Mouse (Mus musculus) granulocyte monocyte progenitor cell, adult 5-6 weeks (primary cell): ENCODE measurements around the gene Pla2g16. TPM values are rescaled to one million over a fixed set of nuclear protein-coding genes. Genes with fewer than 3 reads are reported as not detected.

Experiments used
- ATAC-seq: replicated peaks from 2 replicates; pipeline ENCODE4 v1.8.0; 2016; ENCODE audit warnings: mild to moderate bottlenecking, moderate TSS enrichment, inconsistent platforms; ENCODE audit not compliant: poor library complexity, severe bottlenecking
- total RNA-seq, 2 experiments: library from RNA; stranded (forward) in 1 of 2; stranded (reverse) in 1 of 2; fragments of 200-712, 200-1000 nt in 1 of 2; fragments of >200 nt in 1 of 2; fragmentation: Nextera tagmentation in 1 of 2; gene quantifications; 2 replicates each; pipeline ENCODE4 v1.2.3; 2014 to 2017

The Pla2g16 gene
- total RNA-seq, 2 experiments from 2014 or later = 5.9 to 8.4 TPM

DNA sequence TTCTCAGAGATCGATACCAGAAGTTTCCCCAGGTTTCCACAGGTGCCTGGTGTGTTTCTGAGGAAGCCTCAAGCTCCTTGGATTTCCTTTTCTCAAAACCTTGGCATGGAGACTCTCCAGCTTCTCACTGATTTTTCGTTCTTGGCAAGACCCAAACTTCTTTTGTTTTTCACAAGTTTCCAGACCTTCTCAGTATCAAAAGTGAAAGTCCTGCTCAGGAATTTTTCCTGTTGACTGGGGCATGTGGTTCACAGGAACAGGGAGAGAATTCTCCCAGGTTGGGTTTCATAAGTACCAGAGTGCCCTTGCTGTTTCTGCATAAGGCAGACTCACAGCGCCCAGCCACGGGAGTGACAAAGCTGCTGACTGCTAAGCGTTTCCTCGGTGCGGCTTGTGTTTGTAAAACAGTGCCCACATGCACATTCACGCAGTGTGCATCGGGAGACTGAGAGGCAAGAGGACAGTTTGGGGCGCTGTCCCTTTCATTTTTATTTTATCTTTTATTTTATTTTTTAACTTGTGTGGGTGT is 5.4 kb downstream of the Pla2g16 start:
- ATAC-seq = no peak

DNA sequence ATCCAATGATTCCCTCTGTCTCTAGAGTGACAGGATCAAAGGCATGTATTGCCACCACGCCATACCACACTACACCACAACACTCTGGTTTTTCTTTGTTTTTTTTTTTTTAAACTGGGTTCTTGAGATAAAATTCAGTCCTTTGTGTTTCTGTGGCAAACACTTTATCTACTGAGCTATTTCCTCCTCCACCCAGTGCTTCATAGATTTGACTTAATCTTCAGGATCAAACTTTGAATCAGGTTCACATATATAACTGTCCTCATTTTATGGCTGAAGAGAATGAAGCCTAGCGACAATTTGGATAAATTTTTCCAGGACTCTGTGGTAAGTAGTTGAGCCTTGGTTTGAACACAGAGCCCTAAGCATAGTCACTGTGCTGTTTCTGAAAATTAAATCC is 6.4 kb downstream of the Pla2g16 start:
- no peak for ATAC-seq

DNA sequence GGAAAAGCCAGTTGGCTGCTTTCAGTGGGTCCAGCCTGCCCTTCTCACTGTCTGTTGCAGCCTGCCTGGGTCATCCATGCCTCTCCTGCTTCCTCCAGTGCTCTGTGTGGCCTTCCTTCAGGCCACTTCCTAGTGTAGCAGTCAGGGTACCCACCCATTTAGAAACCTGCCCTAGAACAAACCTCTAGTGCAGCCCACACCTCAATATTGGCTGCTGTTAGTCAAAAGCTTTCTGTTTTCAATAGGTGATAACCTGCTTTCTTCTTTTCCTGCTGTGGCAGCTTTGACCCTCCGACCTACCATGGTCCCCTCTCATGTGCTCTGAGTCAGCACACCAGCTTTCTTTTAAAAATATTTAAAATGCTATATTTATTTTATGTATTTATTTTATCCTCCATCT is 7.2 kb downstream of the Pla2g16 start:
- ATAC-seq = no peak

DNA sequence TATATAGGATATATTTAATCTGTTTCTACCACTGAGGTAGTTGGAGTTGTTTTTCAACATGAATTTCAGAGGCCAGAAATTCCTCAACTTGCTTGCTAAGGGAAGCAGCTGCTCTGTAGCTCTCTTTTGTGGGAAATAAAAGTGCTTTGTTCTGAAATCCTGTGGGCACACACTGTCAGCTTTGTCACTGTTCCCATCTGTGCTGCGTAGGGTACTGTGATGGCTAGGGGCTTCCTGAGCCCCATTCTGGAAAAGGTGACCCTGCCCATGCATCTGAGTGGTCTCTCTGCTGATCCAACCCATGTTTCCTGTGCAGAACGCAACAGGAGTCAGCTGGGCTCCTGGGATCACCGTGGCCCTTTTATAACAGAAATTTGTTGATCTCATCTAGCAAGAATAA is 9.6 kb downstream of the Pla2g16 start:
- no peak for ATAC-seq

DNA sequence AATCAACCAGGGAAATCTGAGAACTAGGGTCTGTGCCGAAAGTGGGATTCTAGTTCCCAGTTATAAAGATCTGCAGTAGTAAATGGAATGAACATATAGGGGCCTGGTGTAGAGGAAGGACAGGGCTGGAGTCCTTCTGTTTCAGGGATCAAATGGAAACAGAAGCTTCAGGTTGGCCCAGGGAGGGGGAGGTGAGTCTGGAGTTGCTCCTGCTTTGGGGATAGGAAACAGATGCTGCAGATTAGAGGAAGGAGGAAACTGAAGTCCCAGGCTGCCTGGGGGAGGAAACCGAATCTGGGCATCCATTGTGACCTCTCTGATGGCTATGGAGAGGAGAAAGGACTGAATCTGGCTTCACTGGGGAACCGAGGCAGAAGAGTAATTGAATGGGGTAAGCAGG is 11.1 kb downstream of the Pla2g16 start:
- ATAC-seq = no peak

DNA sequence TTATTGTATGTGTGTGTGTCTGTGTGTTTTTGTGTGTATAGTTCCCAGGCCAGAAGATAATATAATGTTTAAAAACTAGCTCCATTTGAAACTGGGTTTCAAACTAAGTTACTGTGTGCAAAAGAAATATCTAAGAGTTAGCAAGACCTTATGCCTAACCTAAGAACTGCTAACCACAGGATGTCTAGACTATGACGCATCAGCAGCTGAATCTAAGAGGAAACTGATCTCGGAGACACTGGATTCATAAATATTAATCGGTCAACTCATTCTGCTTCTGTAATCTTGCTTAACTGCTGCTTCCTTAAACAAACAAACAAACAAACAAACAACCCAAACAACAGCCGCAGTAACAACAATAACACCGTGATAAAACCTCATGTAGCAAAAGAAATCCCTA is 12.4 kb downstream of the Pla2g16 start:
- no peak for ATAC-seq

DNA sequence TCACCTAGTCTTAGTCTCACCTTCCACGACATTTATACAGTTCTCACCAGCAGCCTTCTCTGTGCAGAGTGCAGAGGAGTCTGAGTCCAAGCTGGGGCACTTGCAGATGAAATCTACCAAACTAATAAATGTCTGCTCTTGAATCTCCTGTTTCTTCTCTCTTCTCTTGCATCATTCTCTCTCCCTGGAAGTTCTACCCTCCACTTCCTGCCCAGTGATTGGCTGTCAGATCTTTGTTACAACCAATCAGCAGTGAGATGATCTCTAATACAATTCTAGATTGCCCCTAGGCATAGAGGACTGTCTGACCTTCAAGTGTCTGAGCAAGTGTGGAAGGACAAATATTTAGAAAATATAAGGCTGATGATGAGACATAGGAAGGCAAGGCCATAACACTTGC is 18.9 kb downstream of the Pla2g16 start:
- ATAC-seq = no peak

DNA sequence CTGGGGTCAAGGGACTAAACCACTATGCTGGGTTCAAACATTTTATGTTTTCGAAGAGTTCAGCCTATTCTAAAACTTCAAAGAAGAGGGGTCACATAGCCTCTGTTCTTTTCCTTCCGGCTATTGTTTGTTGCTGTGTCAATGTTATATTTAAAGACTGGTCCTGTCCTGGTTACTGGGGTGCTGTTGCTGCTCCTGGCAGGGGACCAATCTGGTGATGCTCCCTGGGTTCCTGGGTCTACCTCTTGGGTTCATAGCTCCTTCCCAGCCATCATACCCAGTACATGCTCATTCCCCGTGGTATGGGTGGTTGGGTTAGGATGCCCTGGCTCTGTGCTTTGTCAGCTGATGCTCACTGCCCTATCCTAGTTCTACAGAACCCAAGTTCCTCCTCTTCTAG is 20.5 kb downstream of the Pla2g16 start:
- no peak for ATAC-seq

DNA sequence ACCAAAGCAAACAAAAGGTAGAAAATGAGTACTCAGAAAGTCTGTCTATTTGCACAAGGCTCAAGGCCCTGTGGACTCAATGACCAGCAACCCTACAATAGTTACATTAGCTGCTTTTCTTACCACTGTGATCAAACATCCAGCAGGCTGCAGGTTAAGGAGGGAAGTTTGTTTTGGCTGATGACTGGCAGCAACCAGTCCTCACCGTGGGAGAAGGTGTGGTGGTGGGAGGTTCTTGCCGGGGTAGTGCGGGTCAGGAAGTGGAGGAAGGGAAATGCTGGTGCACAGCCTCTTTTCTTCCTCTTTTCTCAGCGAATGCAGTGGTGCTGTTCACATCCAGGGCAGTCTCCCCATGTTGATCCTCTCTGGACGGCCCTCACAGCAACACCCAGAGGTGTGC is 23.8 kb downstream of the Pla2g16 start:
- ATAC-seq = peak; percentile 69

DNA sequence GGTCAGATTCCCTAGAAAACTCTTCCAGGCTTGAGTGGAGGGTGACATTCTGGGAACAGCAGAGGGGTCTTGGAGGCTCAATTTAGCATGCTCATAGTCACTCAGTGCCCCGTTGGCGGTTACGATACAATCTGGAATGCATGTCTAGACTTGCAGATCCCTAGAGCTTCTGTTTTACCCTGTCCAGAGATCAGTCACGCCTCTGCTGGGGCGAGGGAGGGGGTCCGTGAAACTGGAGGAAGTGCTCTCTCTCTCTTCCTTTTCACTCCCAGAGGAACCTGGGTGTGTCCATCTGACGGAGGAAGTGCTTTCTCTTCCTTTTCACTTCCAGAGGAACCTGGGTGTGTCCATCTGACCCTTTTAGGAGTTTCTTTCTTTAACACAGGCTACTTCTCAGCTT is 25.8 kb downstream of the Pla2g16 start:
- ATAC-seq = no peak

DNA sequence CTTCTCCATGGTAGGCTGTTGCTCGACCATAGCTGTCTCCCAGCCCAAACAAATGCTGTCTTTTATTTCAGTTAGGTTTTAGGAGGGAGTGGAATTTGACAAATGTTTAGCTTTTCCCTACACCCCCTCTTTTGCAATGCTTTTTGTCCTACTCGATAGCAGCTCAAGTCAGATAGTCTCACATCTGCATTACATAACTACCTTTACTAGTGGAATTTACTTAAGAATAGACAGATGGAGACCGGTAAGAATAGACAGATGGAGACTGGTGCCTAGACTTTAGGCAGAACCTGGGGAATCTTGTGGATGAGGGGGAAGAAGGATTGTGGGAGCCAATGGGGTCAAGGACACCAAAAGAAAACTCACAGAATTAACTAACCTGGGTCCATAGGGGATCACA is 26.3 kb downstream of the Pla2g16 start:
- no peak for ATAC-seq

DNA sequence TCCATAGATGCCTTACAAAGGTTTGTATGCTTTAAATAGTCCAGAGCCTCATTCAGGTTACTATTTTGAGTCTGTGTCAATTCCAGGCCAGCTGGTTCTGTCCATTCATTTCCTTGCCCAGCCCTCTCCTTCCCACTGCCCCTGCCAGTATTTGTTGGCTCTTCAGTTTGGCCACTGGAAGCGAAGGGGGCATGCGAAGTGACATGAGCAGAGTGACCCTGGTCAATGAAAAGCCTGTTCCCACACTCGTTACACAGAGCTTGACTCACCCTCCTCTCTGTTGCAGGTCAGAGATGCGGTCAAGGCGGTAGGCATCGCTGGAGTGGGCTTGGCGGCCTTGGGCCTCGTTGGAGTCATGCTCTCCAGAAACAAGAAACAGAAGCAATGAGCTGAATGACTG is 28.0 kb downstream of the Pla2g16 start:
- no peak for ATAC-seq

DNA sequence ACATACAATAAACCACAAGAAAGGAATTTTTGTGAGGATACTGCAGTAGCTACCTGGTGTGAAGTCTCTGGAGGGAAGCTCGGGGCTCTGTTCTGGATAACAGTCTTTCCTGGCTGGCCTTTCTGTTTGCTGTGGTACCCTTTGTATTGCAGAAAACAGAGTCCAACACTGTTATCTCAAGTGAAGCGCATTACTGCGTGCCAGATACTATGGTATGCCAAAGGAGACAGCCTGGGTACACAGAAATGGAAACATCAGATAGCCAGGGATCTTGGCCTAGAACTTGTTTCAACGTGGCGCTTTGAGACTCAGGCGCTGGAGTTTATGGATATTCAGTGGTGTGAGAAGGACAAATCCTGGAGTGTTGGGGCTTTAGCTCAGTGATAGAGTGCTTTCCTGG is 28.5 kb downstream of the Pla2g16 start:
- ATAC-seq = no peak

DNA sequence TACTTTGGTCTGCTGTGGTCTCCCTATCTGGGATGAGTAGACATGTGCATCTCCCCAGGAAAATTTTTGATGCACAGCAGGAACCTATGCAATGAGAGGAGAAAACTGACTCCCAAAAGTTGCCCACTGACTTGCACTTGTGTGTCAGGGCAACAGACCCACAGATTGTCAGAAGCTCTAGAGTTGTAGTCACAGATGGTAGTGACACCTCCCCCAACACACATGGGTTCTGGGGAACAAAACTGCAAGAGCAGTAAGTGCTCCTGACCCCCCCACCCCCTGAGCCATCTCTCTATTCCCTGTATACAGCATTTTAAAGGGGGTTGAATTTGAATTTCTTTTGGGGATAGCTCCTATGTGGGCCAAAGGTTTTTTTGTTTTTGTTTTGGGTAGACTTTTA is 33.5 kb downstream of the Pla2g16 start:
- no peak for ATAC-seq

DNA sequence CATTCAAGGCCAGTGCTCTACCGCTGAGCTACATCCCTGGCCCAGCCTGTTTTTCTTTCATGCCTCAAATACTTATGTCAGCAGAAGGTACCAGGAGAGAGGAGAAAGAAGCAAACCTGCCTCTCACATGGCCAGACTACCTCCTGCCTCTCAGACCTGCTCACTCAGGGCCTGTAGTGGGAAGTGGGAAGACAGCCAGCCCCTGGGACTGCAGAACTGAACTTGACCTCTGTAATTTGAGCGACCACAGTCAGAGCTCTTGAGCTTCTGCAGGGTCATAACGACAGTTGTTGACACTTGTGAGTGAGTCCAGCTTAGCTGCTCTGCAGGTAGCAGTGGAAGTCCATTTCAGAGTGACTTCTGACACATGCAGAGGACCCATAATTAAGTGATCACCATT is 34.8 kb downstream of the Pla2g16 start:
- ATAC-seq = no peak

DNA sequence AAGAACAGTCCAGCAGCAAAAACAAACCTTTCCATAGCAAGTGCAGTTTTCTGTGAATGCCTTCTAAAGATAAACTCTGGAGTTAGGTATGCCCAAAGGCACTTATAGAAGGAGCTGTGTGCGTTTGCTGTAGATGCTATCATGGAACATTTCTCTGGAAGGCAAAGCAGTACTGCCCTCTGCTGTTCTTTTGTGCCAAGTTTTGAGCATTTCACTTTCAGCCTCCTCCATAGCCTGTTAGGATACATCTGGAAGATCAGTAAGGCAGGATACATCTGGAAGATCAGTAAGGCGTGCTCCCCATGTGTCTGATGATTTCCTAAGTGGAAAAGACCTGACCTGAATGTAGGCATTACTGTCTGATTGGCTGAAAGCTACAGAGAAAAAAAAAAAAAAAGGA is 38.3 kb downstream of the Pla2g16 start:
- ATAC-seq = no peak

DNA sequence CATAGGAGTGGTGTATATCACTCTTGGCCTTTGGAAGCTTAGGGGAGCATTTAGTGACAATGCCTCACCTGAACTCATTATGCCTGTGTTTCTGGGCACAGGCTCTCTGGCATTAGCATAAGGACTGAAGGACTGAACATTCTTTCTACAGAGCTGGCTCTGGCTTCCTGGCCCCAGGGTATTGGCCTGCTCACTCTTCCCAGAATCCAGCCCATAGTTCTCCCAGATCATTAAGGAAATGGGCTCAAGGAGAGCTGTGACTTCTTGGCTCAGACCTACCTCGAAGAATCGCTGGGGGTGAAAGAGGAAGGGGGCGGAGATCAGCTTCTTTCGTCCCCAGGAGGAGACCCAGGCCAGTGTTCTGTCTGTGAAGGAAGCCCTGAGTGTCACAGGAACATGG is 41.2 kb downstream of the Pla2g16 start:
- no peak for ATAC-seq

DNA sequence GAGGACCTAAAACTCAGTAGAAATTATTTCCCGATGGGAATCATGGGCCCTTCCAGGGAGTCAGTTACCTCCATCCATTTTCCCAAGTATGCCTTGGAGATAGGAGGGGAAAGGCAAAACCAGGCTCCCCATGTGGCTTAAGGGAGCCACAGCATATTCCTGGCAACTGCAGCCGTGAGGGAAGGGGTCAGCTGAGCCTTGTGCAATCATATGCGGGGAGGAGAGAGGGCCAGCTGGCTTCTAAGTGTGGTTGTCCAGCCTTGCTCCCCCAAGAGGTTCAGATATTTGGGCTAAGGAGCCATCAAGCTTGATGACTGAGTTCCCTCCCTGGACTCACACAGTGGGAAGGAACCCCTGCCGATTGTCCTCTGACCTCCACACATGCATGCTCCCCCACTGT is 44.3 kb downstream of the Pla2g16 start:
- ATAC-seq = no peak

DNA sequence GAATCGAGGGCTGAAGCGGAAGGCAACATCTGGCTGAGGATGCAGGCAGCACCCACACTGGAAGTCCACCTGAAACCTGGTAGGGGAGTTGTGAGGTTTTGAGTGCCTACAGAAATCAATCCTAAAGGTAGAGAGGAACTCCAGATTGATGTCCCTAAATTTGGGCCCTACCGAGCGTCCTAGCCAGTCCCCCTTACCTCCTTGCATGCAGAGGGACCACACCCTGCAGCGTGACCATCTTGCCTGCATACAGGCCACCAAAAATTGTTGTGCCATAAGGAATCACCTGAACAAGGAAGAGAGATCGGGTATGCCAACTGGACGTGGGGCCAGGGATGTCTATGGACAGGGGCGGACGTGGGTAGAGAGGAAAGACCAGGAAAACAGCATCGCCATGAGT is 46.8 kb downstream of the Pla2g16 start:
- ATAC-seq = no peak

DNA sequence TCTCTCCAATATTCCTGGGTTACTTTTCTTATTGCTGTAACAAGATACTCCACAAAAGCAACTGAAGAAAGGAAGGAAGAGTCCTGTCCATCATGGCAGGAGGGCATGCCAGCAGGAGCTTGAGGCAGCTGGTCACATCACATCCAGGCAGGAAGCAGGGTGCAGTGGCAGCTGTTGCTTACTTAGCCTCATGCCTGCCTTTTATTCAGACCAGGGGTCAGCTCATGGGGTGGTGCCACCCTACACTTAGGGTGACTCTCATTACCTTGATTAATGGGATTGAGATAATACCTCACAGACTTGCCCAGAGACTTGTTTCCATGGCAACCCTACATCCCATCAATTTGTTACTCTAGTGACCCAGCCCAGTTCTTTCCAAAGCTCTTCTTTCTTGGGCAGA is 47.8 kb downstream of the Pla2g16 start:
- ATAC-seq = no peak

DNA sequence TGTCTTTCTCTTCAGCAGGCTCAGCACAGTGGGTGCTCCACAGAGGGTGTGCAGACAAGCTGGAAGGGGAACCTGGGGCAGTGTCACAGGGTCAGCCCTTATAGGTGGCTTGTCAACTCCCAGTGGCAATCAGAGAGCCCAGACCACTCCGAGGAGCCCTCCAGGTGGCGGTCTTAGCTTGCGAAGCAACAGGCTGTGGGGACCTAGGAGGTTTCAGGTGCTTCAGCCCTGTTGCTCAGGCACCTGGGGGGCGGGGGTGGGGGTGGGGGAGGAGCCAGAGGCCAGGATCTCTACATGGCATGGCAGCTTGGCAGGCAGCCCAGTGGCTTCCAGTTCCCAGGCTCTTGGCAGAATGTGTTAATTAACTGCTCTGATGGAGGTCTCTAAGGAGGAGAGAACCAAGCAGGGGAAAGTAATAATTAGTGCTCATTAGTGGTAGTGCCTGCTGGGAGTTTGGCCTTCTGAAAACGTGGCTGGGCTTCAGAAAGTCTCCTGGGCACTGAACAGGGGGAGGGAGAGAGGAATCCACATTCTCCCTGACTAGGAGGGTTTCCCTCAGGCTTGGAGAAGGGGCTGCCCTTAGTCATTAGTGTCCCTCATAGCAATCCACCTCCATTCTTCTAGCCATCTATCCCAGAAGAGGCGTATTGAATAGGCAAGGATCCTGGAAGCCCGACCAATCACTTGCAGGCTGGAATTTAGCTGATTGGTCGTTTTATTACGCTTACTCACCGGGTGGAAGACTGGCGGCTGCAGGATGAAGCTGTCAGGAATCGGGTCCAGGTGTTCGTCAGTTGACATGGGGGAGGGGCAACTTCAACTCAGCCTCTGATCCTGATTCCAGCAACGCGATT is 48.9 kb downstream of the Pla2g16 start:
- no peak for ATAC-seq
